Mouse (Mus musculus) ES-E14 (cell line): ENCODE results near the gene Ccdc157.

Source experiments
- CHD2 ChIP-seq: IDR thresholded peaks from 2 replicates; pipeline ENCODE4 v1.6.1; 2014; ENCODE audit warnings: mild to moderate bottlenecking, low read depth, low read length, inconsistent platforms
- MAFK ChIP-seq: IDR thresholded peaks from 2 replicates; pipeline ENCODE4 v1.6.1; 2014; ENCODE audit warnings: mild to moderate bottlenecking, low read depth, low read length, inconsistent platforms; ENCODE audit not compliant: insufficient read depth
- ZC3H11A ChIP-seq: IDR thresholded peaks from 2 replicates; pipeline ENCODE4 v1.6.1; 2012; ENCODE audit warnings: low read depth, mild to moderate bottlenecking, inconsistent platforms, low read length, borderline replicate concordance
- ZNF384 ChIP-seq: IDR thresholded peaks from 2 replicates; pipeline ENCODE4 v1.6.1; 2012; ENCODE audit warnings: low read depth, low read length, inconsistent platforms

GRCm38 (mm10) chr11:4206563-4206962 lies 46.5 kb upstream of the Ccdc157 start:
- TF ChIP-seq ZC3H11A (no peak), ZNF384 (no peak), MAFK (no peak), CHD2 (no peak)
